In the genomic region with DNA sequence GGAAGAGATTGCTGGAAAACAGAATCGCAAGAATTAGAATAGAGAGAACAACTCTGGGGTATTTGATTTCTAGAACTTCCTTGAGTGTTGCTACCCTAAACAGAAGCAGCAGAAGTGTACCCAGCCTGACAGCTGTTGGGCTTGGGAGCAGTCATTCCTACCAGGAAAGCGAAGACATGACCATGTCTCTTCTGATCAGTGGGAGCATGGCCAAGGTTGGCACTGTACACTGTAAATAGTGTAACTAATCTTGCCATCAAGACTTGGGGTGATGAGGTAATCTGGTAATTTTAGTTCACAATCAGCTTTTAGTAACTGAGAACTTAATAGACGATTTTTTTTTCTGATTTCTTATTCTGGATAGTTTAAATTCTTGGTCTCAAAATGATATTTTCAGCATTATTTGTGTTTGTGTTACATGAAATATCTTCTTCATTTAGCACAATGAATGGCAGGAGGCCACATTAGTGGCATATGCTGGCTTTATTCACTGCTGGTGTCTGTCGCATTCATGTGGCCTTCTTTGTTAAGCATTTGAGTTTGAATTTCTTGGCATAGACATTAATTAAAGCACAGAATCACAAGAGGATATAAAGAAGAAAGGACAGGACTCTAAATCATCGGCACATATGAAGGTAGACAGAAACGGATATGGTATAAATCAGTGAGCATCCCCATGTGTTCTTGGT, we compare ENCODE assay signal across 17 mouse cellular contexts.
DNase-seq lines count a peak whose midpoint lies in the region; TF ChIP-seq lines count a peak whose summit lies in the region.
"Had no signal": no experiment of that assay in that cellular context is flagged by ENCODE, and none has a peak within 500 bp of the region (broad histone marks: within the 10 kb centered on the region; RNA-seq: fewer than 3 reads in every experiment).

No protein-coding gene starts in this region.

- TF ChIP-seq POLR2A in brain, embryonic 14.5 days (IDR thresholded peaks at IDR 0.05; ENCODE audit: borderline replicate concordance, extremely low read depth, insufficient read depth, insufficient read length, poor library complexity, severe bottlenecking) = no peak

- no peak for TF ChIP-seq CTCF in brain, embryonic 14.5 days (IDR thresholded peaks at IDR 0.05; ENCODE audit: borderline replicate concordance, extremely low read depth, insufficient read depth, insufficient read length)

- peak; percentile 8 for DNase-seq in gastrocnemius, postnatal 10 days
- no peak for DNase-seq in gastrocnemius, postnatal 25 days
- peak; percentile 35 for DNase-seq in Muller cell, postnatal 12 days (ENCODE audit: inconsistent ontology term)
- peak; percentile 44 for DNase-seq in brain, embryonic 14.5 days (ENCODE audit: low read depth)
- DNase-seq in cerebellum, adult 9-11 months = peak; percentile 61
- no peak for DNase-seq in adrenal gland, postnatal 25 days
- DNase-seq in kidney, adult 11 months = no peak
- DNase-seq: adrenal gland, postnatal 10 days; B cell, adult 2 months; forebrain, postnatal 0 days; heart, postnatal 36 days; kidney, postnatal 25 days; layer of hippocampus, adult 9-11 months; lung, embryonic 14.5 days; retina, postnatal 1 day; right cerebral cortex, postnatal 25 days; thymus, postnatal 25 days had no signal

Comparison
In these comparisons a context has a peak if more than half of its experiments do, and no peak if none do; other contexts are left out.
1. DNase-seq: peak in gastrocnemius, postnatal 10 days (single experiment), Muller cell, postnatal 12 days (single experiment), brain, embryonic 14.5 days (single experiment) and cerebellum, adult 9-11 months (single experiment); none in gastrocnemius, postnatal 25 days (single experiment), adrenal gland, postnatal 25 days (single experiment) and kidney, adult 11 months (single experiment).